Mouse (Mus musculus) lung, postnatal 0 days (tissue): Measurements from ENCODE around the gene Gpr158.

Experiments
- CTCF ChIP-seq: IDR thresholded peaks from 2 replicates; pipeline ENCODE4 v1.5.1; 2016; ENCODE audit warnings: antibody characterized with exemption, mild to moderate bottlenecking
- EP300 ChIP-seq: IDR thresholded peaks from 2 replicates; pipeline ENCODE4 v1.6.1; 2016; ENCODE audit warnings: antibody characterized with exemption, mild to moderate bottlenecking, control low read depth

DNA sequence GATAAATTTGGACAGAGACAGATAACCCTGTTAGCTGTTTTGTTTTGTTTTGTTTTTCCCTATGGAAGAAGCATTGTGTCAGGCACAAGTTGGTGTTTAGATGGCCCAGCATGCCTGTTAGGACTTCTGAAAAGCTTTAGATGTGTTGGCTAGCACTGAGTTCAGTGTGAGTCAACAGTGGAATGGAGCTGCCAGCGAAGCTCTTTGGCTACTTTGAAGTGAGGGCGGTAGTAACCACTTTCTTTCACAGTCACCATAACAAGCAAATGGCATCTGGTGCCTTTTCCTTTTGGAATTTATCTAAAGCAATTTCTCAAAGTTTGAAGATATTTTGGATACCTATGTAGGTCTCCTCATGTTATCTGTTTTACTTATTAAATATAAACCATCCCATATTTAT is 62.9 kb downstream of the Gpr158 start:
- TF ChIP-seq EP300 (no peak), CTCF (no peak)
